Mouse (Mus musculus) MEL (cell line): ENCODE data around the gene Endou. TPM values are rescaled to one million over a fixed set of nuclear protein-coding genes. Genes with fewer than 3 reads are reported as not detected.

Experiments used
- DNase-seq: peaks from one replicate; pipeline ENCODE4 v3.0.0; 2011; ENCODE audit warnings: low read depth, low spot score
- H3K27ac ChIP-seq: 2 replicates; pipeline ENCODE4 v1.5.1; 2012; ENCODE audit warnings: low read depth, mild to moderate bottlenecking, control low read depth, low read length, moderate library complexity; ENCODE audit not compliant: control insufficient read depth
- H3K27me3 ChIP-seq, 2 experiments: fragments of 150-350 bp in 1 of 2; sonication (generic) in 1 of 2; 2 replicates each; pipeline ENCODE4 v1.6.1; 2012; ENCODE audit warnings: low read length in 2 of 2, mild to moderate bottlenecking in 2 of 2, improper control_type of control experiment in 1 of 2, moderate library complexity in 1 of 2; ENCODE audit not compliant: insufficient read depth in 2 of 2, control insufficient read depth in 1 of 2
- H3K36me3 ChIP-seq, 2 experiments: 2 replicates each; pipeline ENCODE4 v1.6.1; 2012 to 2014; ENCODE audit warnings: low read length in 2 of 2, improper control_type of control experiment in 1 of 2, inconsistent platforms in 1 of 2, mild to moderate bottlenecking in 1 of 2; ENCODE audit not compliant: insufficient read depth in 2 of 2, control insufficient read depth in 1 of 2
- H3K4me1 ChIP-seq, 2 experiments: fragments of 150-350 bp in 1 of 2; sonication (generic) in 1 of 2; 2 replicates each; pipeline ENCODE4 v1.6.1; 2012; ENCODE audit warnings: low read length in 2 of 2, improper control_type of control experiment in 1 of 2, mild to moderate bottlenecking in 1 of 2; ENCODE audit not compliant: insufficient read depth in 2 of 2, control insufficient read depth in 1 of 2
- H3K4me3 ChIP-seq, 2 experiments: fragments of 150-350 bp in 1 of 2; sonication (generic) in 1 of 2; 2 replicates each; pipeline ENCODE4 v1.5.1; 2012; ENCODE audit warnings: low read depth in 2 of 2, low read length in 2 of 2, mild to moderate bottlenecking in 2 of 2, moderate library complexity in 2 of 2, control low read depth in 1 of 2, improper control_type of control experiment in 1 of 2; ENCODE audit not compliant: control insufficient read depth in 1 of 2, insufficient read depth in 1 of 2
- H3K79me2 ChIP-seq: 2 replicates; pipeline ENCODE4 v1.6.1; 2012; ENCODE audit warnings: mild to moderate bottlenecking, low read length, moderate library complexity; ENCODE audit not compliant: control insufficient read depth, poor library complexity, insufficient read depth
- H3K9ac ChIP-seq: 2 replicates; pipeline ENCODE4 v1.6.1; 2012; ENCODE audit warnings: low read depth, mild to moderate bottlenecking, control low read depth, low read length, moderate library complexity; ENCODE audit not compliant: control insufficient read depth, poor library complexity, severe bottlenecking
- H3K9me3 ChIP-seq: fragments of 150-350 bp; sonication (generic); replicated peaks from 2 replicates; pipeline ENCODE4 v1.6.1; 2012; ENCODE audit warnings: mild to moderate bottlenecking, low read length, improper control_type of control experiment, moderate library complexity; ENCODE audit not compliant: insufficient read depth
- BHLHE40 ChIP-seq: IDR thresholded peaks from 2 replicates; pipeline ENCODE4 v1.6.1; 2012; ENCODE audit warnings: low read depth, mild to moderate bottlenecking, inconsistent platforms, low read length, improper control_type of control experiment, borderline replicate concordance
- CHD1 ChIP-seq: IDR thresholded peaks from 2 replicates; pipeline ENCODE4 v1.6.1; 2012; ENCODE audit warnings: low read depth, mild to moderate bottlenecking, inconsistent platforms, low read length, improper control_type of control experiment
- CTCF ChIP-seq, 3 experiments: IDR thresholded peaks in 2 of 3; conservative IDR thresholded peaks in 1 of 3; 2 replicates each; pipeline ENCODE4 v1.5.1; 2011 to 2012; ENCODE audit warnings: low read length in 3 of 3, low read depth in 2 of 3, mild to moderate bottlenecking in 2 of 3, improper control_type of control experiment in 1 of 3, inconsistent platforms in 1 of 3, mixed read lengths in 1 of 3, moderate library complexity in 1 of 3; ENCODE audit not compliant: control insufficient read depth in 1 of 3, insufficient read depth in 1 of 3, poor library complexity in 1 of 3, severe bottlenecking in 1 of 3
- E2F4 ChIP-seq: IDR thresholded peaks from 2 replicates; pipeline ENCODE4 v1.6.1; 2011; ENCODE audit warnings: low read depth, low read length, improper control_type of control experiment, borderline replicate concordance
- ELF1 ChIP-seq: IDR thresholded peaks from 2 replicates; pipeline ENCODE4 v1.6.1; 2014; ENCODE audit warnings: low read depth, mild to moderate bottlenecking, inconsistent platforms, low read length, improper control_type of control experiment, moderate library complexity
- EP300 ChIP-seq, 2 experiments: IDR thresholded peaks; 2 replicates each; pipeline ENCODE4 v1.6.1; 2011; ENCODE audit warnings: improper control_type of control experiment in 2 of 2, low read length in 2 of 2, low read depth in 1 of 2, mild to moderate bottlenecking in 1 of 2
- ETS1 ChIP-seq: IDR thresholded peaks from 2 replicates; pipeline ENCODE4 v1.6.1; 2012; ENCODE audit warnings: low read depth, mild to moderate bottlenecking, inconsistent platforms, low read length, improper control_type of control experiment, moderate library complexity
- GABPA ChIP-seq: IDR thresholded peaks from 2 replicates; pipeline ENCODE4 v1.6.1; 2012; ENCODE audit warnings: low read depth, mild to moderate bottlenecking, inconsistent platforms, low read length, improper control_type of control experiment, moderate library complexity
- HCFC1 ChIP-seq: IDR thresholded peaks from 2 replicates; pipeline ENCODE4 v1.6.1; 2012; ENCODE audit warnings: low read depth, mild to moderate bottlenecking, inconsistent platforms, low read length, improper control_type of control experiment, moderate library complexity
- JUND ChIP-seq: IDR thresholded peaks from 2 replicates; pipeline ENCODE4 v1.6.1; 2011; ENCODE audit warnings: low read depth, mild to moderate bottlenecking, improper control_type of control experiment, low read length
- KAT2A ChIP-seq: conservative IDR thresholded peaks from 2 replicates; pipeline ENCODE4 v1.6.1; 2012; ENCODE audit warnings: low read depth, low read length, improper control_type of control experiment, inconsistent platforms
- MAFK ChIP-seq: IDR thresholded peaks from 2 replicates; pipeline ENCODE4 v1.6.1; 2011; ENCODE audit warnings: low read depth, mild to moderate bottlenecking, low read length, improper control_type of control experiment, borderline replicate concordance
- MAX ChIP-seq: IDR thresholded peaks from 2 replicates; pipeline ENCODE4 v1.6.1; 2011; ENCODE audit warnings: low read length, improper control_type of control experiment
- MAZ ChIP-seq: IDR thresholded peaks from 2 replicates; pipeline ENCODE4 v1.6.1; 2012; ENCODE audit warnings: low read depth, mild to moderate bottlenecking, inconsistent platforms, low read length, improper control_type of control experiment
- MEF2A ChIP-seq: IDR thresholded peaks from 2 replicates; pipeline ENCODE4 v1.6.1; 2014; ENCODE audit warnings: low read depth, mild to moderate bottlenecking, inconsistent platforms, low read length, improper control_type of control experiment; ENCODE audit not compliant: poor library complexity, insufficient replicate concordance, severe bottlenecking; ENCODE audit errors: extremely low read depth
- MXI1 ChIP-seq: IDR thresholded peaks from 2 replicates; pipeline ENCODE4 v1.6.1; 2011; ENCODE audit warnings: mild to moderate bottlenecking, low read depth, low read length, improper control_type of control experiment
- MYB ChIP-seq: IDR thresholded peaks from 2 replicates; pipeline ENCODE4 v1.6.1; 2011; ENCODE audit warnings: mild to moderate bottlenecking, low read depth, low read length, improper control_type of control experiment
- MYC ChIP-seq: IDR thresholded peaks from 2 replicates; pipeline ENCODE4 v1.6.1; 2011; ENCODE audit warnings: low read depth, mild to moderate bottlenecking, low read length, improper control_type of control experiment, moderate library complexity
- NRF1 ChIP-seq: IDR thresholded peaks from 2 replicates; pipeline ENCODE4 v1.6.1; 2014; ENCODE audit warnings: low read depth, mild to moderate bottlenecking, inconsistent platforms, low read length, improper control_type of control experiment, moderate library complexity; ENCODE audit not compliant: poor library complexity, insufficient read depth, severe bottlenecking
- POLR2A ChIP-seq, 2 experiments: IDR thresholded peaks; 2 replicates each; pipeline ENCODE4 v1.6.1; 2011 to 2012; ENCODE audit warnings: low read length in 2 of 2, mild to moderate bottlenecking in 2 of 2, control low read depth in 1 of 2, improper control_type of control experiment in 1 of 2, low read depth in 1 of 2, moderate library complexity in 1 of 2; ENCODE audit not compliant: control insufficient read depth in 1 of 2, insufficient read depth in 1 of 2, poor library complexity in 1 of 2
- POLR2AphosphoS5 ChIP-seq: IDR thresholded peaks from 2 replicates; pipeline ENCODE4 v1.6.1; 2012; ENCODE audit warnings: low read depth, borderline replicate concordance, mild to moderate bottlenecking, inconsistent platforms, low read length, moderate library complexity, mixed read lengths
- RAD21 ChIP-seq: IDR thresholded peaks from 2 replicates; pipeline ENCODE4 v1.6.1; 2011; ENCODE audit warnings: mild to moderate bottlenecking, low read depth, low read length, improper control_type of control experiment
- RCOR1 ChIP-seq: IDR thresholded peaks from 2 replicates; pipeline ENCODE4 v1.6.1; 2012; ENCODE audit warnings: low read depth, mild to moderate bottlenecking, inconsistent platforms, low read length, improper control_type of control experiment
- SIN3A ChIP-seq: IDR thresholded peaks from 2 replicates; pipeline ENCODE4 v1.6.1; 2012; ENCODE audit warnings: low read length, improper control_type of control experiment, inconsistent platforms
- SMC3 ChIP-seq: IDR thresholded peaks from 2 replicates; pipeline ENCODE4 v1.6.1; 2011; ENCODE audit warnings: low read depth, low read length, improper control_type of control experiment
- TAL1 ChIP-seq: IDR thresholded peaks from 2 replicates; pipeline ENCODE4 v1.6.1; 2012; ENCODE audit warnings: mild to moderate bottlenecking, inconsistent platforms, low read length, moderate library complexity, mixed read lengths
- TBP ChIP-seq: IDR thresholded peaks from 2 replicates; pipeline ENCODE4 v1.8.0; 2011; ENCODE audit warnings: low read depth, low read length, improper control_type of control experiment
- TCF12 ChIP-seq: IDR thresholded peaks from 2 replicates; pipeline ENCODE4 v1.6.1; 2014; ENCODE audit warnings: low read depth, mild to moderate bottlenecking, inconsistent platforms, low read length, improper control_type of control experiment, moderate library complexity
- UBTF ChIP-seq: IDR thresholded peaks from 2 replicates; pipeline ENCODE4 v1.6.1; 2012; ENCODE audit warnings: low read depth, mild to moderate bottlenecking, inconsistent platforms, low read length, improper control_type of control experiment, moderate library complexity, borderline replicate concordance; ENCODE audit not compliant: insufficient read depth
- USF1 ChIP-seq: IDR thresholded peaks from 2 replicates; pipeline ENCODE4 v1.6.1; 2014; ENCODE audit warnings: low read depth, mild to moderate bottlenecking, inconsistent platforms, low read length, improper control_type of control experiment, moderate library complexity
- ZC3H11A ChIP-seq: IDR thresholded peaks from 2 replicates; pipeline ENCODE4 v1.6.1; 2012; ENCODE audit warnings: low read depth, mild to moderate bottlenecking, inconsistent platforms, low read length, improper control_type of control experiment
- ZKSCAN1 ChIP-seq: IDR thresholded peaks from 2 replicates; pipeline ENCODE4 v1.6.1; 2012; ENCODE audit warnings: low read depth, mild to moderate bottlenecking, inconsistent platforms, low read length, improper control_type of control experiment, moderate library complexity
- ZNF384 ChIP-seq: IDR thresholded peaks from 2 replicates; pipeline ENCODE4 v1.6.1; 2012; ENCODE audit warnings: low read depth, mild to moderate bottlenecking, inconsistent platforms, low read length, improper control_type of control experiment
- polyA plus RNA-seq, 2 experiments: library from polyadenylated mRNA; stranded (reverse) in 1 of 2; unstranded in 1 of 2; fragments of >175 nt in 1 of 2; fragments of >200 nt in 1 of 2; gene quantifications; 2 replicates each; pipeline versions ENCODE4 v1.2.1 to v1.2.4; 2012; ENCODE audit warnings: low replicate concordance in 2 of 2, low read depth in 1 of 2; ENCODE audit not compliant: insufficient read length in 2 of 2, insufficient read depth in 1 of 2, missing spikeins in 1 of 2
- total RNA-seq: library from RNA; depleted of rRNA; stranded (reverse); fragments of 300-350 nt; gene quantifications from 2 replicates; pipeline ENCODE4 v1.2.3, GENCODE M21; 2012

The Endou gene
- total and polyA plus RNA-seq, 3 experiments, result 0.08 to 0.10 TPM; not detected in 1

DNA sequence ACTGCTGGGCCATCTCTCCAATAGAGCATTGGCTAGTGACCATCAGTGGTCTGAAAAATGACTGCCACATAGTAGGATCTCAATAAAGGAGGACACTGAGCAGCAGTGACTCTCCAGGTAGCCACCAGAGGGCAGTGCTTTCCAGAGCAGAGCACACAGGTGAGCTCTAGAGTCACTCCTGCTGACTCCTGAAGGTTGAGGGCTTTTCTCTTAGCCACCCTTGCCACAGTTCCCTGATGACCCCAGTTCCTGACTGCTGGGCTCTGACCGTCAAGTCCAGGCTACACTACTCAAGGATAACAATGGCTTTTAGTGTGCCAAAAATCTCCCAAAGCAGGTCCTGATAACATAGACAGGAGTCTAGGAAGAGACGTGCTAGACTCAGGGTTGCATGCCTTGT, 20.5 kb upstream of the Endou start:
- DNase-seq, result peak; percentile 49

GRCm38 (mm10) chr15:97750697-97751096, 19.6 kb upstream of the Endou start:
- peaks cover 9 to 49% of the 10 kb centered on the region in 2 experiments for H3K4me1 ChIP-seq
- TF ChIP-seq ETS1, result peak; percentile 91
- no peak for TF ChIP-seq POLR2A (IDR thresholded peaks at IDR 0.05; ENCODE audit: control insufficient read depth in 1 of 2, insufficient read depth in 1 of 2, low read depth in 1 of 2, low read length in 2 of 2, poor library complexity in 1 of 2)
- peak; percentile 74; the same call in 1 of the 2 replicates for TF ChIP-seq MAZ
- TF ChIP-seq MXI1, result no peak
- TF ChIP-seq HCFC1, result peak; percentile 49
- peak; percentile 25; the same call in 1 of the 2 replicates for TF ChIP-seq BHLHE40
- TF ChIP-seq MAX, result peak; percentile 76
- TF ChIP-seq CHD1, result no peak
- TF ChIP-seq SIN3A, result peak; percentile 74
- no peak for TF ChIP-seq E2F4
- peak; percentile 79; the same call in 1 of the 2 replicates for TF ChIP-seq TCF12
- no peak for TF ChIP-seq MYB
- no peak for TF ChIP-seq RAD21
- no peak for TF ChIP-seq ZNF384
- peak; percentile 56; the same call in 1 of the 2 replicates for TF ChIP-seq ELF1
- no peak for TF ChIP-seq NRF1
- TF ChIP-seq EP300 (IDR thresholded peaks at IDR 0.05; ENCODE audit: low read depth in 1 of 2, low read length in 2 of 2), result peak; percentile 62 to 71
- TF ChIP-seq USF1, result no peak
- no peak for TF ChIP-seq CTCF (IDR thresholded peaks at IDR 0.05 in 2 of 3, conservative IDR thresholded peaks at IDR 0.05 in 1 of 3; ENCODE audit: control insufficient read depth in 1 of 3, insufficient read depth in 1 of 3, low read depth in 2 of 3, low read length in 3 of 3, poor library complexity in 1 of 3, severe bottlenecking in 1 of 3)
- no peaks in the 10 kb centered on the region for H3K79me2 ChIP-seq
- no peaks in the 10 kb centered on the region; a peak in 1 of 4 replicates for H3K27me3 ChIP-seq
- no peak overlapping the region for H3K27ac ChIP-seq
- no peaks in the 10 kb centered on the region for H3K9me3 ChIP-seq
- H3K4me3 ChIP-seq, result no peak overlapping the region
- DNase-seq, result peak; percentile 85
- peak overlapping the region; percentile 17 for H3K9ac ChIP-seq
- peaks cover 0 to 29% of the 10 kb centered on the region in 2 experiments; a peak in 2 of 4 replicates for H3K36me3 ChIP-seq

More for the DNA sequence above, 20.5 kb upstream of the Endou start:
- Histone ChIP-seq H3K27me3 (no peaks in the 10 kb centered on the region; a peak in 1 of 4 replicates), H3K27ac (no peak overlapping the region), H3K9ac (no peak overlapping the region), H3K4me1 (peaks cover 9 to 39% of the 10 kb centered on the region in 2 experiments), H3K79me2 (no peaks in the 10 kb centered on the region), H3K4me3 (no peak overlapping the region), H3K9me3 (no peaks in the 10 kb centered on the region), H3K36me3 (peaks cover 0 to 22% of the 10 kb centered on the region in 2 experiments; a peak in 2 of 4 replicates)
- no peak for TF ChIP-seq JUND
- TF ChIP-seq MXI1, result no peak
- peak; percentile 96 for TF ChIP-seq ZKSCAN1
- no peak for TF ChIP-seq POLR2A (IDR thresholded peaks at IDR 0.05; ENCODE audit: control insufficient read depth in 1 of 2, insufficient read depth in 1 of 2, low read depth in 1 of 2, low read length in 2 of 2, poor library complexity in 1 of 2)
- TF ChIP-seq MAFK, result no peak
- peak; percentile 66 for TF ChIP-seq SMC3
- TF ChIP-seq TBP, result no peak
- no peak for TF ChIP-seq TAL1
- TF ChIP-seq GABPA, result no peak
- no peak for TF ChIP-seq POLR2AphosphoS5
- no peak for TF ChIP-seq EP300 (IDR thresholded peaks at IDR 0.05; ENCODE audit: low read depth in 1 of 2, low read length in 2 of 2)
- TF ChIP-seq MAX, result no peak
- no peak for TF ChIP-seq MYB
- no peak for TF ChIP-seq E2F4
- no peak for TF ChIP-seq ETS1
- TF ChIP-seq RCOR1, result no peak
- no peak for TF ChIP-seq ZNF384
- TF ChIP-seq NRF1, result no peak
- no peak for TF ChIP-seq ELF1
- TF ChIP-seq MEF2A, result no peak
- peak; percentile 48 for TF ChIP-seq RAD21
- TF ChIP-seq TCF12, result no peak
- TF ChIP-seq KAT2A, result no peak
- TF ChIP-seq MAZ, result no peak
- no peak for TF ChIP-seq CHD1
- TF ChIP-seq UBTF, result no peak
- TF ChIP-seq ZC3H11A, result peak; percentile 49; the same call in 1 of the 2 replicates
- TF ChIP-seq USF1, result no peak
- no peak for TF ChIP-seq SIN3A
- no peak for TF ChIP-seq MYC
- peak; percentile 69 to 80 (median 79) for TF ChIP-seq CTCF (IDR thresholded peaks at IDR 0.05 in 2 of 3, conservative IDR thresholded peaks at IDR 0.05 in 1 of 3; ENCODE audit: control insufficient read depth in 1 of 3, insufficient read depth in 1 of 3, low read depth in 2 of 3, low read length in 3 of 3, poor library complexity in 1 of 3, severe bottlenecking in 1 of 3)
